Comparison of ENCODE assay signal across 8 mouse cellular contexts in genomic region chr16:31429471-31430155, GRCm38 (mm10). TPM values are rescaled to one million over a fixed set of nuclear protein-coding genes. Genes with fewer than 3 reads are reported as not detected.
A peak's percentile ranks its signal among the peaks of the same experiment; 100 is the strongest.
DNase-seq lines count a peak whose midpoint lies in the region; ATAC-seq lines count a peak whose summit lies in the region.

No protein-coding gene starts in this region.

- peak overlapping the region; percentile 55 for H3K4me3 ChIP-seq in intestine, embryonic 14.5 days (ENCODE audit: low read depth, low read length)

- peak; percentile 97 for ATAC-seq in intestine, embryonic 14.5 days (replicated peaks; ENCODE audit: low FRiP score, low TSS enrichment, low read depth)
- ATAC-seq in megakaryocyte progenitor cell, adult 5-6 weeks (replicated peaks; ENCODE audit: poor library complexity), result peak; percentile 88

- H3K4me1 ChIP-seq in intestine, embryonic 14.5 days (replicated peaks; ENCODE audit: control insufficient read depth, insufficient read depth, low read length), result no peaks in the 10 kb centered on the region; the same call in 1 of the 2 replicates

- intact Hi-C loops in gastrocnemius, postnatal 36 days (cut with DNase I), result no loop called here
- intact Hi-C loops in left cerebral cortex, postnatal 10 days (cut with DNase I), result no loop called here

- DNase-seq in adrenal gland, postnatal 10 days, result peak; percentile 90
- DNase-seq in embryo, embryonic 9.5 days (ENCODE audit: extremely low spot score), result peak; percentile 90
- peak; percentile 74 to 78 for DNase-seq in gastrocnemius, postnatal 36 days
- peak; percentile 90 for DNase-seq in intestine, embryonic 14.5 days (ENCODE audit: low spot score)
- DNase-seq in left cerebral cortex, postnatal 10 days (ENCODE audit: extremely low spot score in 1 of 2, low spot score in 2 of 2), result peak; percentile 96
- DNase-seq in right cerebral cortex, postnatal 14 days, result peak; percentile 94
- DNase-seq in urinary bladder, postnatal 25 days (ENCODE audit: low spot score), result peak; percentile 78

- H3K27me3 ChIP-seq in intestine, embryonic 14.5 days (replicated peaks; ENCODE audit: control insufficient read depth, insufficient read depth, low read length), result peaks cover 13% of the 10 kb centered on the region

- WGBS in intestine, embryonic 14.5 days, result under 1% methylated on average over 48 of the region's 49 CpGs

- peak overlapping the region; percentile 91 for H3K4me2 ChIP-seq in intestine, embryonic 14.5 days (ENCODE audit: low read length)

- H3K9me3 ChIP-seq in intestine, embryonic 14.5 days (ENCODE audit: control insufficient read depth, low read length), result no peaks in the 10 kb centered on the region

- H3K36me3 ChIP-seq in intestine, embryonic 14.5 days (ENCODE audit: control insufficient read depth, insufficient read depth, low read length), result no peaks in the 10 kb centered on the region

- H3K9ac ChIP-seq in intestine, embryonic 14.5 days (ENCODE audit: low read length), result peak overlapping the region; percentile 45

- peak overlapping the region; percentile 66 for H3K27ac ChIP-seq in intestine, embryonic 14.5 days (ENCODE audit: low read depth)

RNA-seq across cellular contexts. Expression of gene Bdh1, which starts 7.5 kb away (rescaled TPM):
- total RNA-seq in adrenal gland, postnatal 10 days (2021), result 100 to 1,000 TPM in 1 of 2 experiments, 10 to 100 TPM in 1; 68.1 to 165 TPM
- 10 to 100 TPM; 42.7 to 51.2 TPM for total RNA-seq in gastrocnemius, postnatal 36 days (2021)
- polyA plus RNA-seq in intestine, embryonic 14.5 days (2014; fragmentation: Nextera tagmentation; extraction: Ambion mirVana), result 55.6 and 68.3 TPM in 2 replicates
- total RNA-seq in left cerebral cortex, postnatal 10 days (2021), result 100 to 1,000 TPM; 295 to 326 TPM
- 1.3 and 2.6 TPM in 2 replicates for total RNA-seq in megakaryocyte progenitor cell, adult 5-6 weeks (2015)
- total RNA-seq in megakaryocyte progenitor cell, adult 5-6 weeks (2017), result 3.0 and 4.7 TPM in 2 replicates

Comparison
In these comparisons a context has a peak if more than half of its experiments do, and no peak if none do; other contexts are left out.
1. Peak in every context shown above with its lines: DNase-seq, ATAC-seq, H3K4me3 ChIP-seq and H3K27ac ChIP-seq.
2. RNA of gene Bdh1, which starts 7.5 kb away (total RNA-seq): 295 to 326 TPM in left cerebral cortex, postnatal 10 days, 68.1 to 165 TPM in adrenal gland, postnatal 10 days and 42.7 to 51.2 TPM in gastrocnemius, postnatal 36 days; 1.3 to 4.7 TPM in megakaryocyte progenitor cell, adult 5-6 weeks; every median in the first group is over 4 times any median in the second.